Mouse (Mus musculus): ENCODE measurements at regions not wholly inside any gene's neighbourhood (a gene's known extent, or its start where the extent isn't known, plus 50 kb on each side); places are given as distances from the start of the nearest gene placed in this dataset.

DNA sequence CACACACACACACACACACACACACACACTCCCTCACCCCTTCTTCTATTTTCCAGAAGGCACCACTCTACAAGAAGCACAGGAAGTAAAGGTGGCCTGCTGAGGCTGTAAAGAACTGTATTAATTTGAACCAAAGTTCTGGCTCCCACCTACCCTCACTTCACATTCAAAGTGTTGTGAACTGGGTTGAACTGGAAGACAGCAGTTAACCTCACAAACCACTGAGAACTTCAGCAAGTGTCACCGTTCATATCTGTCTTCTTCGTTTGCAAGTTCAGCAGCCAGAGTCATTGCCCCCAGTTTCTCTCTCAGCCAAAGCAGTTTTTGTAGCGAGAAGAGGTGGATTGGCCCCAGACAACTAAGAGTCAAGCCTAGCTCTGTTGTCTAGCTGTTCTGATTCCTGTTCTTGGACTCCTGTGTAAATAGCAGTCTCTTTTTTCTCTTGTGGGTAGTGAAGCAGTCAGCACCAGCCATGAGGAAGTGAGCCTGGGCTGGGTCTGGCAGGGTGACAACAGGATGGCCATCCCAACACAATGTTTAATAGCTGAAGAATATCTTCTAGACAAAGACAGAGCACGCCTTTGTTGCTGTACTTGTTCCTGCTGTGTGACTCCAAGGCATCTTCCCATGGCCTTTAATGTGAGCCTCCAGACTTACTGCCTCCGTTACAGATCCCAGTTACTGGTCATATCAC is 452.0 kb upstream of the Meis1 start:
- TF ChIP-seq CTCF (IDR thresholded peaks at IDR 0.05; ENCODE audit: extremely low read depth, insufficient read depth, low read length) (no peak), POLR2A (IDR thresholded peaks at IDR 0.05; ENCODE audit: extremely low read depth, insufficient read depth, low read length) (no peak)
- H3K27ac ChIP-seq (ENCODE audit: insufficient read depth, low read length) = no peak overlapping the region
- H3K4me1 ChIP-seq (ENCODE audit: control insufficient read depth, insufficient read depth, low read length) = no peaks in the 10 kb centered on the region
- H3K4me3 ChIP-seq (ENCODE audit: insufficient read depth, low read length) = no peak overlapping the region

- Histone ChIP-seq H3K27ac (ENCODE audit: insufficient read depth, low read length) (no peak overlapping the region), H3K4me3 (ENCODE audit: insufficient read depth, low read length) (no peak overlapping the region), H3K4me1 (ENCODE audit: control insufficient read depth, insufficient read depth, low read length) (no peaks in the 10 kb centered on the region)
- TF ChIP-seq CTCF (IDR thresholded peaks at IDR 0.05; ENCODE audit: extremely low read depth, insufficient read depth, low read length) (no peak), POLR2A (IDR thresholded peaks at IDR 0.05; ENCODE audit: extremely low read depth, insufficient read depth, low read length) (no peak)
Measured at GRCm38 (mm10) chr11:19475068-19475786, 448.9 kb upstream of the Spred2 start.

- H3K27ac ChIP-seq (ENCODE audit: insufficient read depth, low read length) = no peak overlapping the region
- TF ChIP-seq POLR2A (IDR thresholded peaks at IDR 0.05; ENCODE audit: extremely low read depth, insufficient read depth, low read length) (no peak), CTCF (IDR thresholded peaks at IDR 0.05; ENCODE audit: extremely low read depth, insufficient read depth, low read length) (no peak)
- no peaks in the 10 kb centered on the region for H3K4me1 ChIP-seq (ENCODE audit: control insufficient read depth, insufficient read depth, low read length)
- H3K4me3 ChIP-seq (ENCODE audit: insufficient read depth, low read length) = no peak overlapping the region
Measured at GRCm38 (mm10) chr11:19493089-19493756, 431.0 kb upstream of the Spred2 start.

DNA sequence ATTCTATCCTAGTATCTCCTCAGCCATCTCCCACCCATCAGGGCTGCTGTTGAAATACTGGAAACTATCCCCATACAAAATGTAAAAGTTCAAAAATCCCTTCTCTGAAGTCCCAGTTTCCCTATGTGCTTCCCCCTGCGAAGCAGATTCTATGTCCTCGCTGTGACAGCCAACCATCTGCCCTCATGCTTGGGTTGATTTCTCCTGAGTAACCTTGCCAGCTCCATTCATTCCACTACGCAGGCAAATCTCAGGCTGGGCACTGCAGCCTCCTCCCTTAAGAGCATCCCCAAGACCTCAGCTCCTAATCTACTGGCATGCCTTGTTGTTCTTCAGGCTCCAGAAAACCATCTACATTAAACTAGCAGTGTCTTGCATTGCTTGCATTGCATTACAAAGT is 402.5 kb upstream of the Spred2 start:
- no peak overlapping the region for H3K4me3 ChIP-seq (ENCODE audit: insufficient read depth, low read length)
- TF ChIP-seq POLR2A (IDR thresholded peaks at IDR 0.05; ENCODE audit: extremely low read depth, insufficient read depth, low read length) (no peak), CTCF (IDR thresholded peaks at IDR 0.05; ENCODE audit: extremely low read depth, insufficient read depth, low read length) (no peak)
- no peak overlapping the region for H3K27ac ChIP-seq (ENCODE audit: insufficient read depth, low read length)

GRCm38 (mm10) chr11:19523853-19524487 is 400.2 kb upstream of the Spred2 start:
- H3K27ac ChIP-seq (ENCODE audit: insufficient read depth, low read length) = no peak overlapping the region
- H3K4me3 ChIP-seq (ENCODE audit: insufficient read depth, low read length) = no peak overlapping the region
- TF ChIP-seq POLR2A (IDR thresholded peaks at IDR 0.05; ENCODE audit: extremely low read depth, insufficient read depth, low read length) (no peak), CTCF (IDR thresholded peaks at IDR 0.05; ENCODE audit: extremely low read depth, insufficient read depth, low read length) (no peak)
- H3K4me1 ChIP-seq (ENCODE audit: control insufficient read depth, insufficient read depth, low read length) = no peaks in the 10 kb centered on the region

More for the DNA sequence above, 402.5 kb upstream of the Spred2 start:
- H3K4me1 ChIP-seq (ENCODE audit: control insufficient read depth, insufficient read depth, low read length) = no peaks in the 10 kb centered on the region

- TF ChIP-seq POLR2A (IDR thresholded peaks at IDR 0.05; ENCODE audit: extremely low read depth, insufficient read depth, low read length) = no peak
- no peak for TF ChIP-seq CTCF (IDR thresholded peaks at IDR 0.05; ENCODE audit: extremely low read depth, insufficient read depth, low read length)
- H3K4me1 ChIP-seq (ENCODE audit: control insufficient read depth, insufficient read depth, low read length) = no peaks in the 10 kb centered on the region
- no peak overlapping the region for H3K27ac ChIP-seq (ENCODE audit: insufficient read depth, low read length)
- H3K4me3 ChIP-seq (ENCODE audit: insufficient read depth, low read length) = no peak overlapping the region
Measured at GRCm38 (mm10) chr11:19529126-19529525, 395.0 kb upstream of the Spred2 start.

- Histone ChIP-seq H3K4me1 (ENCODE audit: control insufficient read depth, insufficient read depth, low read length) (no peaks in the 10 kb centered on the region), H3K4me3 (ENCODE audit: insufficient read depth, low read length) (no peak overlapping the region), H3K27ac (ENCODE audit: insufficient read depth, low read length) (no peak overlapping the region)
- TF ChIP-seq CTCF (IDR thresholded peaks at IDR 0.05; ENCODE audit: extremely low read depth, insufficient read depth, low read length) = no peak
Measured at GRCm38 (mm10) chr11:19530652-19531051, 393.5 kb upstream of the Spred2 start.

- no peak for TF ChIP-seq POLR2A (IDR thresholded peaks at IDR 0.05; ENCODE audit: extremely low read depth, insufficient read depth, low read length)
- TF ChIP-seq CTCF (IDR thresholded peaks at IDR 0.05; ENCODE audit: extremely low read depth, insufficient read depth, low read length) = no peak
- Histone ChIP-seq H3K27ac (ENCODE audit: insufficient read depth, low read length) (no peak overlapping the region), H3K4me3 (ENCODE audit: insufficient read depth, low read length) (no peak overlapping the region), H3K4me1 (ENCODE audit: control insufficient read depth, insufficient read depth, low read length) (no peaks in the 10 kb centered on the region)
Measured at GRCm38 (mm10) chr11:19531255-19532003, 392.7 kb upstream of the Spred2 start.

- no peak overlapping the region for H3K4me3 ChIP-seq (ENCODE audit: insufficient read depth, low read length)
Measured at GRCm38 (mm10) chr11:19532867-19533266, 391.3 kb upstream of the Spred2 start.

More at GRCm38 (mm10) chr11:19532867-19533266, 391.3 kb upstream of the Spred2 start:
- Histone ChIP-seq H3K27ac (ENCODE audit: insufficient read depth, low read length) (no peak overlapping the region), H3K4me1 (ENCODE audit: control insufficient read depth, insufficient read depth, low read length) (no peaks in the 10 kb centered on the region)
- TF ChIP-seq POLR2A (IDR thresholded peaks at IDR 0.05; ENCODE audit: extremely low read depth, insufficient read depth, low read length) = no peak
- TF ChIP-seq CTCF (IDR thresholded peaks at IDR 0.05; ENCODE audit: extremely low read depth, insufficient read depth, low read length) = no peak

Data from cortical plate, adult 2 months (tissue).